Mouse (Mus musculus) hindbrain, embryonic 16.5 days (tissue): ENCODE results near the gene Oxgr1. TPM values are rescaled to one million over a fixed set of nuclear protein-coding genes. Genes with fewer than 3 reads are reported as not detected.
"Not testable (repeated sequence)": the region's sequence is repeated elsewhere in the genome, so short reads cannot be mapped to it uniquely, and the experiment has no call there.

Experiments
- ATAC-seq: fragments of 200-750 bp; cut with Nextera tagmentation; 2 replicates; pipeline ENCODE4 v1.8.0; 2017; ENCODE audit warnings: moderate TSS enrichment, moderate library complexity
- H3K27ac ChIP-seq: fragments of 300-500 bp; sonication (generic); 2 replicates; pipeline ENCODE4 v1.5.1; 2014; ENCODE audit warnings: low read depth, mild to moderate bottlenecking, control low read depth, low read length, moderate library complexity
- H3K27me3 ChIP-seq: fragments of 300-500 bp; sonication (generic); replicated peaks from 2 replicates; pipeline ENCODE4 v1.6.1; 2014; ENCODE audit warnings: low read length; ENCODE audit not compliant: control insufficient read depth, insufficient read depth
- H3K36me3 ChIP-seq: fragments of 300-500 bp; sonication (generic); 2 replicates; pipeline ENCODE4 v1.6.1; 2014; ENCODE audit warnings: mild to moderate bottlenecking, low read length, moderate library complexity, mixed read lengths; ENCODE audit not compliant: control insufficient read depth, insufficient read depth
- H3K4me1 ChIP-seq: fragments of 300-500 bp; sonication (generic); 2 replicates; pipeline ENCODE4 v1.6.1; 2014; ENCODE audit warnings: low read depth, low read length; ENCODE audit not compliant: control insufficient read depth, insufficient read depth
- H3K4me2 ChIP-seq: fragments of 300-500 bp; sonication (generic); 2 replicates; pipeline ENCODE4 v1.6.1; 2014; ENCODE audit warnings: mild to moderate bottlenecking, low read length, control low read depth, moderate library complexity
- H3K4me3 ChIP-seq: fragments of 300-500 bp; sonication (generic); 2 replicates; pipeline ENCODE4 v1.5.1; 2014; ENCODE audit warnings: mild to moderate bottlenecking, low read length, control low read depth, moderate library complexity
- H3K9ac ChIP-seq: fragments of 300-500 bp; sonication (generic); 2 replicates; pipeline ENCODE4 v1.6.1; 2014; ENCODE audit warnings: low read depth, mild to moderate bottlenecking, control low read depth, low read length, moderate library complexity
- H3K9me3 ChIP-seq: fragments of 300-500 bp; sonication (generic); 2 replicates; pipeline ENCODE4 v1.6.1; 2014; ENCODE audit warnings: mild to moderate bottlenecking, low read length, moderate library complexity; ENCODE audit not compliant: control insufficient read depth
- WGBS: fragments of 180-500 bp; shearing (Covaris S2); extraction: QIAGEN DNeasy Blood & Tissue Kit; methylation state at CpG from one replicate; pipeline ENCODE4 v1.1.7; 2014; 5-methylcytosine and 5-hydroxymethylcytosine counted together
- polyA plus RNA-seq: library from polyadenylated mRNA; unstranded; fragments of >200 nt; fragmentation: Nextera tagmentation; extraction: Ambion mirVana; gene quantifications from 2 replicates; pipeline ENCODE4 v1.2.1, GENCODE M21; 2015

Gene Oxgr1
- polyA plus RNA-seq, 1 experiment from 2014 or later: 0.04 TPM

DNA sequence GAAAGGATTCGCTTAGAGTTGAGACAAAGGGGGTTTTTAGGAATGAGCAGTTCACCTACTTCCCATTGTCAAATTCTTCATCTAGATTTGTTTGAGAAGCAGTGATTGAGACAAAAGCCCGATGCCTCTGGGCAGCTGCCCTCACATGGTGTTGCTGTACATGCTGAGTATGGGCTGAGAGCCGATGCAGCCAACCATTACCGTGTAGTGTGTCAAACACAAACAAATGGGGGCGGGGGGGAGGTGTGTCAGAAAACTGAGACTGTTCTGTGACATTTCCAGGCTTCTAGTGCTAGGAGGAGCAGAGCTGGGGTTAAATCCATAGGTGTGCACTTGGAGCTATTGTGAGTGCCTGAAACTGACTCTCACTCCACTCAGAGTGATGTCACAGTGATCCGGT is 55.5 kb downstream of the Oxgr1 start:
- Histone ChIP-seq H3K36me3 (no peaks in the 10 kb centered on the region), H3K27ac (no peak overlapping the region), H3K4me3 (no peak overlapping the region), H3K9ac (no peak overlapping the region), H3K4me2 (no peak overlapping the region), H3K4me1 (no peaks in the 10 kb centered on the region), H3K27me3 (no peaks in the 10 kb centered on the region), H3K9me3 (no peaks in the 10 kb centered on the region)
- no peak for ATAC-seq
- 86% methylated on average over 6 of the region's 6 CpGs for WGBS

DNA sequence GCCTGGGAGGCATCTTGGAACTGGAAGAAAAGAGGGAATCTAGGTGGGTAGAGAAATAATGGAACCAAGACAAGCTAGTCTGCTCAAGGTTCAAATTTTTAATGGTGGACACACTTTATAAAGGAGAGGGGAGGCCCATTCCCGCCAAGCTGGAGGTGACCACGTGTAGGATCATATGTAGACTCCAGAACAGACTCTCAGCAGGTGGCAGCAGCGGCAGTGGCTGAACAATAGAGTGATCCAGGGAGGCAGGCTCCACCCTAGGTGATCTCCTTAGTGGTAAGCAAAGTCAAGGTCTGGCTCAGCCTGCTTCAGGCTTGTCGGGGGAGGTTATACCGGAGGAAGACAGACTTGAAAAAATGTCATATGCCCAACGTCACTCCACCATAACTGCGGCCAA is 55.9 kb downstream of the Oxgr1 start:
- not testable (repeated sequence) for H3K4me1 ChIP-seq, ATAC-seq, H3K36me3 ChIP-seq, H3K4me3 ChIP-seq, H3K9me3 ChIP-seq, H3K9ac ChIP-seq, H3K27ac ChIP-seq, H3K4me2 ChIP-seq, H3K27me3 ChIP-seq
- 83% methylated on average over 7 of the region's 7 CpGs for WGBS

DNA sequence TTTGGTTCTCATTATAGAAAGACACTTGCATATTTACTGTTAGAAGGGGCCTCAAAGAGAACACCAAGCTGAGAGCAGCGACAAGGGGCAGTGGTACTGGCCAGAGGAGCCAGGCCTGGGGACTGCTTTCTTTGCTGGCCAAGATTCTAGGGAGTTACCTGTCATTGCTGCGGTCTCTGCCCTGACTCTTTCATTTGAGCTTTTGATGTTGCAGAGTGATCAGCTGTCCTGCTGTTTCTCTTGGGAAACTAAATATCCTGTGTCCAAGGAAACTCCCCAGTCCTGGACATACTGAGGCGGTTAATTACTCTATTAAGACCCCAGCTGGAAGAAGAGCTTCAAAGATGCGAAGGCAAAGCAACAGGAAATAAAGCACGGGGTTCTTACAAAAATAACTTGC is 60.9 kb downstream of the Oxgr1 start:
- 49% methylated on average over 5 of the region's 5 CpGs for WGBS
- no peaks in the 10 kb centered on the region for H3K4me1 ChIP-seq
- no peak overlapping the region for H3K27ac ChIP-seq
- H3K4me2 ChIP-seq: no peak overlapping the region
- H3K9ac ChIP-seq: no peak overlapping the region
- no peaks in the 10 kb centered on the region for H3K36me3 ChIP-seq
- no peak overlapping the region for H3K4me3 ChIP-seq
- no peak for ATAC-seq
- H3K9me3 ChIP-seq: peaks cover 5% of the 10 kb centered on the region
- no peaks in the 10 kb centered on the region for H3K27me3 ChIP-seq

DNA sequence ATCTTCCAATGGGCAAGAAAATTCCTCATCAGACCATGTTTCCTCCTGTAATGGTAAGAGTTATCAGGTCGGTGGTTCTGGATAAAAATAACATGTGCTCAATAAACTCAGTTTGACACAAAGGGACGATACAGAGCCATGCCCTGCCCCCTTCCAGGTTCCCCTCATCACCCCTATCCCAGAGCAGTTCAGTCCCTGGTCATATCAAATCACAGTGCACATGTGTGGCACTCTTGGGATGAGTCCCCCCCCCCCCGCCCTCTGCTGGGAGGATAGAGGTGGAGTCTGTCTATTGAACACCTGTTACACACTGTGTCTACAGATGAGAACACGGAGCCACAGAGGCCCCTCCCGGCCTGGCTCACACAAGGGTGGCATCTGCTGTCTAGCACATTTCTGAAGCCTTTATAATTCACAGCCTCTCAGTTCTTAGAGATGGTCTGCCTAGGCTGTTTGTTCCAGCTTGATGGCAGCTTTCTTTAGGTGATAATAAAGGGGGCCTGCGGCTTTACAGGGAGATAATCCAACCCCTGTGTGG is 61.5 kb downstream of the Oxgr1 start:
- WGBS: 72% methylated on average over 6 of the region's 6 CpGs
- Histone ChIP-seq H3K27ac (no peak overlapping the region), H3K9ac (no peak overlapping the region), H3K4me3 (no peak overlapping the region), H3K27me3 (no peaks in the 10 kb centered on the region), H3K4me1 (no peaks in the 10 kb centered on the region), H3K4me2 (no peak overlapping the region), H3K9me3 (peaks cover 5% of the 10 kb centered on the region), H3K36me3 (no peaks in the 10 kb centered on the region)
- peak; percentile 68; the same call in 1 of the 2 replicates for ATAC-seq

Other genes with a start within 250 kb of the Oxgr1 start
- 25.4 and 29.1 TPM in 2 replicates for gene Mbnl2, start 233.2 kb upstream of the Oxgr1 start, polyA plus RNA-seq